Mouse (Mus musculus): ENCODE measurements at regions not wholly inside any gene's neighbourhood (a gene's known extent, or its start where the extent isn't known, plus 50 kb on each side); places are given as distances from the start of the nearest gene placed in this dataset.

DNA sequence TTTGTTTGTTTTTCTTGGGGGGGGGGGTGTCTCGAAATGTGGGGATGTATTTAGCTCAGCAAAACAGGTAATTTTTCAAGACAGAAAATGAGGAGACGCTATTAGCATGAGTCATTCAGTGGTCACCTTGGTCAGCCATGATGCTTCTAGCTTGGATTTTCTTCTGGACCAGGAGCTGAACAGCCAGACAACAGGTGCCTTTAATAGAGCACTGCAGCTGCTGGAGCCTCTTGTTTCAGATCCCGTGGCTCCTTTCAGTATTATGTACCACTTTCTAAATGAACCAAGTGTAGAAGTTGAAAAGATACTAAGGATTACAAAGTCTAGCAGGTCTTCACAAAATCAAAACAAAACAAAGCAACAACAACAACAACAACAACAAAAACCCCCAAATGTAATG lies 496.4 kb upstream of the Syt1 start:
- Histone ChIP-seq H3K4me1 (ENCODE audit: control insufficient read depth in 1 of 2, insufficient read depth in 2 of 2, low read length in 2 of 2) (no peaks in the 10 kb centered on the region), H3K36me3 (ENCODE audit: control insufficient read depth in 1 of 2, insufficient read depth in 2 of 2, low read length in 2 of 2) (no peaks in the 10 kb centered on the region), H3K4me3 (ENCODE audit: control insufficient read depth in 1 of 2, insufficient read depth in 1 of 2, low read depth in 2 of 2, low read length in 2 of 2) (no peak overlapping the region), H3K79me2 (ENCODE audit: control insufficient read depth, insufficient read depth, low read length, poor library complexity) (no peaks in the 10 kb centered on the region), H3K27me3 (ENCODE audit: control insufficient read depth in 1 of 2, insufficient read depth in 2 of 2, low read length in 2 of 2) (no peaks in the 10 kb centered on the region), H3K9me3 (replicated peaks; ENCODE audit: insufficient read depth, low read length) (no peaks in the 10 kb centered on the region), H3K9ac (ENCODE audit: control insufficient read depth, low read depth, low read length, poor library complexity, severe bottlenecking) (no peak overlapping the region), H3K27ac (ENCODE audit: control insufficient read depth, low read depth, low read length) (no peak overlapping the region)
- DNase-seq (ENCODE audit: low read depth, low spot score): no peak
- TF ChIP-seq RAD21 (IDR thresholded peaks at IDR 0.05; ENCODE audit: low read depth, low read length) (no peak), ELF1 (IDR thresholded peaks at IDR 0.05; ENCODE audit: low read depth, low read length) (no peak), MYB (IDR thresholded peaks at IDR 0.05; ENCODE audit: low read depth, low read length) (no peak), E2F4 (IDR thresholded peaks at IDR 0.05; ENCODE audit: borderline replicate concordance, low read depth, low read length) (no peak), MAFK (IDR thresholded peaks at IDR 0.05; ENCODE audit: borderline replicate concordance, low read depth, low read length) (no peak), POLR2AphosphoS2 (IDR thresholded peaks at IDR 0.05; ENCODE audit: low read length) (no peak), CTCF (IDR thresholded peaks at IDR 0.05 in 2 of 3, conservative IDR thresholded peaks at IDR 0.05 in 1 of 3; ENCODE audit: control insufficient read depth in 1 of 3, insufficient read depth in 1 of 3, low read depth in 2 of 3, low read length in 3 of 3, poor library complexity in 1 of 3, severe bottlenecking in 1 of 3) (no peak), UBTF (IDR thresholded peaks at IDR 0.05; ENCODE audit: borderline replicate concordance, insufficient read depth, low read depth, low read length) (no peak), ZC3H11A (IDR thresholded peaks at IDR 0.05; ENCODE audit: low read depth, low read length) (no peak), TAL1 (IDR thresholded peaks at IDR 0.05; ENCODE audit: low read length) (no peak), GATA1 (IDR thresholded peaks at IDR 0.05; ENCODE audit: low read depth, low read length) (no peak)

DNA sequence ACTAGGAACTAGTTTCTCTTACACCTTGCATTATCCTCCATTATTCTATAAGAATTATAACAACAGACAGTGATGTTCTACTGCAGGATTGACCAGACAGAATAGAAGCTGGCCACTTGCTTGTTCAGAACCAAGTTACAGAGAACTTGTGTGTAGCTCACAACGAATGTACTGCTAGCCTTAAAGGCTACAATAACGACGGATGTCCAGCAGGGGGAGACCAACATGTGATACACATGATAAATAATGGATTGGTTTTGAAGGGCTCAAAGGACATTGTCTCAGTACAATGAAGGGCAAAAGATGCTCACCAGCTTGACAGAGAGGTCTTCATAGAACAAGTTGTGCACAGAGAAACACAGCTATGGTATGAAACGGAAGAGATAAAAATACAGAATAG lies 493.9 kb upstream of the Syt1 start:
- H3K4me1 ChIP-seq (ENCODE audit: control insufficient read depth in 1 of 2, insufficient read depth in 2 of 2, low read length in 2 of 2): no peaks in the 10 kb centered on the region
- H3K36me3 ChIP-seq (ENCODE audit: control insufficient read depth in 1 of 2, insufficient read depth in 2 of 2, low read length in 2 of 2): no peaks in the 10 kb centered on the region
- no peaks in the 10 kb centered on the region for H3K9me3 ChIP-seq (replicated peaks; ENCODE audit: insufficient read depth, low read length)
- no peak overlapping the region for H3K9ac ChIP-seq (ENCODE audit: control insufficient read depth, low read depth, low read length, poor library complexity, severe bottlenecking)
- peak; percentile 12 for DNase-seq (ENCODE audit: low read depth, low spot score)
- H3K79me2 ChIP-seq (ENCODE audit: control insufficient read depth, insufficient read depth, low read length, poor library complexity): no peaks in the 10 kb centered on the region
- H3K27me3 ChIP-seq (ENCODE audit: control insufficient read depth in 1 of 2, insufficient read depth in 2 of 2, low read length in 2 of 2): no peaks in the 10 kb centered on the region
- H3K27ac ChIP-seq (ENCODE audit: control insufficient read depth, low read depth, low read length): no peak overlapping the region
- TF ChIP-seq CTCF (IDR thresholded peaks at IDR 0.05 in 2 of 3, conservative IDR thresholded peaks at IDR 0.05 in 1 of 3; ENCODE audit: control insufficient read depth in 1 of 3, insufficient read depth in 1 of 3, low read depth in 2 of 3, low read length in 3 of 3, poor library complexity in 1 of 3, severe bottlenecking in 1 of 3) (peak in 2 of 3 experiments; percentile 12 to 26; a peak in 2 of 6 replicates), TBP (IDR thresholded peaks at IDR 0.05; ENCODE audit: low read depth, low read length) (no peak)
- no peak overlapping the region for H3K4me3 ChIP-seq (ENCODE audit: control insufficient read depth in 1 of 2, insufficient read depth in 1 of 2, low read depth in 2 of 2, low read length in 2 of 2)

DNA sequence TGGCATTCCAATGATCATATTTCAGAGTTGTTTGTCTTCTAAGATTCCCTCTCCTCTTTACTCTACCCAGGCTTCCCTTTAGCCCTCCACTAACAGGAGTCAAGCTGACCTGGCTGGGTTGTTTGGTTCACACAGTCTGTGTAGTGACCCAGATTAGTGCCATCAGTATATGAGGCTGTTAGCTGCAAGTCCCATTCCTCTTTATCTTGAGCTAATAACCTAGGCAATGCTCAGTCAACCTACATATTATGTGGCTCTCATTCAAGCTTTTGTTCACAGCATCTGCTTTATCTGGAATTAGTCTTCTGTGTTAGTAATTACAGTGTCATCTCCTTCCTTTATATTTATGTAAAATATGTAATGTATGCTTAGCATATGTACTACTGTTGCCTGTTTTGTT lies 490.1 kb upstream of the Syt1 start:
- Histone ChIP-seq H3K27ac (ENCODE audit: control insufficient read depth, low read depth, low read length) (no peak overlapping the region), H3K79me2 (ENCODE audit: control insufficient read depth, insufficient read depth, low read length, poor library complexity) (no peaks in the 10 kb centered on the region), H3K36me3 (ENCODE audit: control insufficient read depth in 1 of 2, insufficient read depth in 2 of 2, low read length in 2 of 2) (no peaks in the 10 kb centered on the region), H3K4me3 (ENCODE audit: control insufficient read depth in 1 of 2, insufficient read depth in 1 of 2, low read depth in 2 of 2, low read length in 2 of 2) (no peak overlapping the region), H3K9ac (ENCODE audit: control insufficient read depth, low read depth, low read length, poor library complexity, severe bottlenecking) (no peak overlapping the region), H3K27me3 (ENCODE audit: control insufficient read depth in 1 of 2, insufficient read depth in 2 of 2, low read length in 2 of 2) (no peaks in the 10 kb centered on the region), H3K4me1 (ENCODE audit: control insufficient read depth in 1 of 2, insufficient read depth in 2 of 2, low read length in 2 of 2) (no peaks in the 10 kb centered on the region), H3K9me3 (replicated peaks; ENCODE audit: insufficient read depth, low read length) (no peaks in the 10 kb centered on the region)
- no peak for DNase-seq (ENCODE audit: low read depth, low spot score)
- TF ChIP-seq USF1 (IDR thresholded peaks at IDR 0.05; ENCODE audit: low read depth, low read length) (no peak), GABPA (IDR thresholded peaks at IDR 0.05; ENCODE audit: low read depth, low read length) (no peak), CTCF (IDR thresholded peaks at IDR 0.05 in 2 of 3, conservative IDR thresholded peaks at IDR 0.05 in 1 of 3; ENCODE audit: control insufficient read depth in 1 of 3, insufficient read depth in 1 of 3, low read depth in 2 of 3, low read length in 3 of 3, poor library complexity in 1 of 3, severe bottlenecking in 1 of 3) (no peak), ZC3H11A (IDR thresholded peaks at IDR 0.05; ENCODE audit: low read depth, low read length) (no peak), MAX (IDR thresholded peaks at IDR 0.05; ENCODE audit: low read length) (no peak), POLR2AphosphoS5 (IDR thresholded peaks at IDR 0.05; ENCODE audit: borderline replicate concordance, low read depth, low read length) (no peak), BHLHE40 (IDR thresholded peaks at IDR 0.05; ENCODE audit: borderline replicate concordance, low read depth, low read length) (no peak), ZMIZ1 (IDR thresholded peaks at IDR 0.05; ENCODE audit: low read depth, low read length) (no peak), HCFC1 (IDR thresholded peaks at IDR 0.05; ENCODE audit: low read depth, low read length) (no peak), EP300 (IDR thresholded peaks at IDR 0.05; ENCODE audit: low read depth in 1 of 2, low read length in 2 of 2) (no peak)

Measured in MEL (cell line).